Mouse (Mus musculus) megakaryocyte, embryonic 14.5 days (primary cell): ENCODE results near the gene Appl1. TPM values are rescaled to one million over a fixed set of nuclear protein-coding genes. Genes with fewer than 3 reads are reported as not detected.
"Not testable (repeated sequence)": the region's sequence is repeated elsewhere in the genome, so short reads cannot be mapped to it uniquely, and the experiment has no call there.

Source experiments
- H3K27me3 ChIP-seq: replicated peaks from 2 replicates; pipeline ENCODE3; 2012; ENCODE audit warnings: inconsistent platforms
- H3K36me3 ChIP-seq: replicated peaks from 2 replicates; pipeline ENCODE3; 2012; ENCODE audit warnings: low read length, inconsistent platforms, mixed read lengths
- H3K4me1 ChIP-seq: 2 replicates; pipeline ENCODE4 v1.6.1; 2012; ENCODE audit warnings: inconsistent platforms
- H3K4me3 ChIP-seq: replicated peaks from 2 replicates; pipeline ENCODE3; 2012; ENCODE audit warnings: moderate library complexity, mild to moderate bottlenecking, inconsistent platforms
- H3K9me3 ChIP-seq: 2 replicates; pipeline ENCODE4 v1.6.1; 2012; ENCODE audit warnings: inconsistent platforms
- FLI1 ChIP-seq: IDR thresholded peaks from 2 replicates; pipeline ENCODE4 v1.6.1; 2012; ENCODE audit warnings: low read length, inconsistent platforms, mixed read lengths
- GATA1 ChIP-seq: IDR thresholded peaks from 3 replicates; pipeline ENCODE4 v1.6.1; 2012; ENCODE audit warnings: mixed read lengths, low read length, inconsistent platforms, borderline replicate concordance
- polyA plus RNA-seq: library from polyadenylated mRNA; stranded (reverse); fragments of >175 nt; gene quantifications from 2 replicates; pipeline ENCODE4 v1.2.3, GENCODE M21; 2012; ENCODE audit warnings: low replicate concordance; ENCODE audit not compliant: insufficient read depth

The Appl1 gene
- polyA plus RNA-seq, 1 experiment = 0.86 TPM

DNA sequence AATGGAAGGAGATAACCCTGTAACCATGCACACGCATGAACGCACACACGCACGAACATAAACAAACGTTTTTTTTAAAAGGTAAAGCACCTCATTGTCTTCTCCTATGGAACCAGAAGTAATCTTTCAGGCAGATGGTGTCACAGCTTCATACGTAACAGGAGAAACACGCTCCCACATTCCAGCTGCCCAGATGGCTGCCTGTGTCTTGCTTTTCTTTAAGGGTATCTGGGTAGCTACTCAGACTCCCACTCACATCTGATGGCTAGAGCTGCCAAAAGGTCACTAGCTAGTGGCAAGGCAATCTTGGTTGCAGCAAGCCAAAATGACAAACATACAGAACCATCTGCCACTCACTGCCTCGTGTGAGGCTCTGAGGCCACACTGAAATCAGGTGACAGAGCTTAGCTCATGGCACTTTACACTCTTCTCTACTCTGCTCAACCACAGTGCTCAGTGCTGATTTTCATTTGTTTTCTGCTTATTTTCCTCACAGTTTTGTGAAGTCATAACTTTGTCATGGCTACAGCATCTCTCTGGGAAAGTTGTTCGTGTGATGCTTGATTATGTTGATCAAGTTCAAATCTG lies 57.3 kb downstream of the Appl1 start:
- no peaks in the 10 kb centered on the region for H3K27me3 ChIP-seq
- TF ChIP-seq FLI1 = no peak
- TF ChIP-seq GATA1 = no peak
- no peaks in the 10 kb centered on the region for H3K9me3 ChIP-seq
- no peaks in the 10 kb centered on the region for H3K4me1 ChIP-seq
- H3K4me3 ChIP-seq = no peak overlapping the region
- peaks cover 18% of the 10 kb centered on the region for H3K36me3 ChIP-seq

GRCm38 (mm10) chr14:26911826-26912225 lies 59.2 kb downstream of the Appl1 start:
- H3K27me3 ChIP-seq = no peaks in the 10 kb centered on the region
- peaks cover 6% of the 10 kb centered on the region for H3K36me3 ChIP-seq
- TF ChIP-seq FLI1 (no peak), GATA1 (no peak)
- no peak overlapping the region for H3K4me3 ChIP-seq
- H3K9me3 ChIP-seq = no peaks in the 10 kb centered on the region
- no peaks in the 10 kb centered on the region for H3K4me1 ChIP-seq

GRCm38 (mm10) chr14:26911201-26911600 lies 59.8 kb downstream of the Appl1 start:
- Histone ChIP-seq H3K36me3 (peaks cover 6% of the 10 kb centered on the region), H3K4me1 (no peaks in the 10 kb centered on the region), H3K9me3 (no peaks in the 10 kb centered on the region), H3K27me3 (no peaks in the 10 kb centered on the region), H3K4me3 (no peak overlapping the region)
- no peak for TF ChIP-seq GATA1
- no peak for TF ChIP-seq FLI1

- not testable (repeated sequence) for H3K4me1 ChIP-seq, H3K9me3 ChIP-seq, H3K36me3 ChIP-seq, H3K27me3 ChIP-seq, H3K4me3 ChIP-seq
These were observed 60.6 kb downstream of the Appl1 start for GRCm38 (mm10) chr14:26910461-26910860.

GRCm38 (mm10) chr14:26907401-26907800 lies 63.6 kb downstream of the Appl1 start:
- Histone ChIP-seq H3K27me3 (peaks cover 2% of the 10 kb centered on the region), H3K9me3 (no peaks in the 10 kb centered on the region), H3K4me1 (no peaks in the 10 kb centered on the region), H3K4me3 (no peak overlapping the region), H3K36me3 (no peaks in the 10 kb centered on the region)
- TF ChIP-seq FLI1 = no peak

- peaks cover 2% of the 10 kb centered on the region for H3K27me3 ChIP-seq
- no peak overlapping the region for H3K4me3 ChIP-seq
- no peak for TF ChIP-seq FLI1
- no peak for TF ChIP-seq GATA1
- H3K36me3 ChIP-seq = no peaks in the 10 kb centered on the region
- H3K9me3 ChIP-seq = no peaks in the 10 kb centered on the region
- peaks cover 13% of the 10 kb centered on the region for H3K4me1 ChIP-seq
These were observed 70.1 kb downstream of the Appl1 start for GRCm38 (mm10) chr14:26900893-26901292.

- Histone ChIP-seq H3K4me3 (no peak overlapping the region), H3K36me3 (no peaks in the 10 kb centered on the region), H3K27me3 (peaks cover 2% of the 10 kb centered on the region), H3K4me1 (peaks cover 13% of the 10 kb centered on the region), H3K9me3 (no peaks in the 10 kb centered on the region)
- TF ChIP-seq GATA1 = no peak
- no peak for TF ChIP-seq FLI1
These were observed 71.5 kb downstream of the Appl1 start for GRCm38 (mm10) chr14:26899490-26899889.

GRCm38 (mm10) chr14:26894392-26894791 lies 76.6 kb downstream of the Appl1 start, which contains the start of gene Asb14:
Gene Asb14 (plus strand): TSS chr14:26894557.
- TF ChIP-seq FLI1 = no peak
- TF ChIP-seq GATA1 = no peak
- Histone ChIP-seq H3K4me1 (peaks cover 5% of the 10 kb centered on the region), H3K36me3 (no peaks in the 10 kb centered on the region), H3K27me3 (no peaks in the 10 kb centered on the region), H3K9me3 (no peaks in the 10 kb centered on the region), H3K4me3 (no peak within 1 kb of the TSS)

- Histone ChIP-seq H3K36me3 (no peaks in the 10 kb centered on the region), H3K4me3 (no peak overlapping the region), H3K4me1 (no peaks in the 10 kb centered on the region; the same call in 1 of the 2 replicates), H3K27me3 (no peaks in the 10 kb centered on the region), H3K9me3 (no peaks in the 10 kb centered on the region)
- TF ChIP-seq GATA1 (no peak), FLI1 (no peak)
These were observed 80.3 kb downstream of the Appl1 start for GRCm38 (mm10) chr14:26890777-26891176.

GRCm38 (mm10) chr14:26887244-26887643 lies 83.8 kb downstream of the Appl1 start:
- TF ChIP-seq FLI1 (no peak), GATA1 (no peak)
- H3K4me3 ChIP-seq = no peak overlapping the region
- H3K9me3 ChIP-seq = no peaks in the 10 kb centered on the region

GRCm38 (mm10) chr14:26881700-26882099 lies 89.3 kb downstream of the Appl1 start:
- Histone ChIP-seq H3K4me3 (no peak overlapping the region), H3K9me3 (no peaks in the 10 kb centered on the region), H3K27me3 (no peaks in the 10 kb centered on the region), H3K4me1 (peaks cover 11% of the 10 kb centered on the region), H3K36me3 (no peaks in the 10 kb centered on the region)
- TF ChIP-seq FLI1 (no peak), GATA1 (no peak)

More at GRCm38 (mm10) chr14:26887244-26887643, 83.8 kb downstream of the Appl1 start:
- Histone ChIP-seq H3K27me3 (no peaks in the 10 kb centered on the region), H3K4me1 (no peaks in the 10 kb centered on the region), H3K36me3 (no peaks in the 10 kb centered on the region)
